Mouse (Mus musculus): ENCODE results near the gene Fam124b.

Fam124b gene

GRCm38 (mm10) chr1:80177651-80178382, 40.5 kb downstream of the Fam124b start:
- peak; percentile 27 for DNase-seq (ENCODE audit: low spot score)

GRCm38 (mm10) chr1:80167706-80168105, 50.6 kb downstream of the Fam124b start:
- no peak for DNase-seq (ENCODE audit: low spot score)

GRCm38 (mm10) chr1:80166577-80166976, 51.7 kb downstream of the Fam124b start:
- no peak for DNase-seq (ENCODE audit: low spot score)

- no peak for DNase-seq (ENCODE audit: low spot score)
Measured at GRCm38 (mm10) chr1:80165391-80165790, 52.9 kb downstream of the Fam124b start.

GRCm38 (mm10) chr1:80162943-80163342, 55.3 kb downstream of the Fam124b start:
- no peak for DNase-seq (ENCODE audit: low spot score)

- DNase-seq (ENCODE audit: low spot score): no peak
Measured at GRCm38 (mm10) chr1:80159586-80159985, 58.7 kb downstream of the Fam124b start.

GRCm38 (mm10) chr1:80154902-80155301, 63.4 kb downstream of the Fam124b start:
- no peak for DNase-seq (ENCODE audit: low spot score)

- DNase-seq (ENCODE audit: low spot score): peak; percentile 3
Measured at GRCm38 (mm10) chr1:80153125-80153716, 65.1 kb downstream of the Fam124b start.

- DNase-seq (ENCODE audit: low spot score): no peak
Measured at GRCm38 (mm10) chr1:80150681-80151080, 67.6 kb downstream of the Fam124b start.
